Mouse (Mus musculus) spleen, postnatal 4 days (tissue): ENCODE measurements around the gene Pgls.
A peak's percentile ranks its signal among the peaks of the same experiment; 100 is the strongest.

ENCODE experiments used
- DNase-seq, 2 experiments: peaks; one replicate each; pipeline ENCODE4 v3.0.0; 2022; ENCODE audit warnings: low spot score in 2 of 2

Pgls gene

DNA sequence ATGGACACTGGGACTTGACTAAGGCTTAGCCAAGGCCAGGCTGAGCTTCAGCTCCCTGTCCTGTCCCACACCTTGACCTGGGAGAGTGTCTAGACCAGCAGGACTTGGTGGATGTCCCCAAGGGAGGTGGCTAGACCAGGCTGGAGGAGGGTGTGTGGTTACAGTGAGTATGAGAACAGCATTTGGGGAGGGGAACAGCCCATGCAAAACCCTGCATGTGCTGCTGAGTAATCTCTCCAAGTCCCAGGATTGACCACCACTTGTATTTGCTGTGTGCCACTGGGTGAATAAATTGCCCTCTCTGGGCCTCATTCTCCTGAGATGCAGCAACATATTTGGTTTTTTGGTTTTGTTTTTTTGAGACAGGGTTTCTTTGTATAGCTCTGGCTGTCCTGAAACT is 6.4 kb downstream of the Pgls start:
- DNase-seq: no peak

DNA sequence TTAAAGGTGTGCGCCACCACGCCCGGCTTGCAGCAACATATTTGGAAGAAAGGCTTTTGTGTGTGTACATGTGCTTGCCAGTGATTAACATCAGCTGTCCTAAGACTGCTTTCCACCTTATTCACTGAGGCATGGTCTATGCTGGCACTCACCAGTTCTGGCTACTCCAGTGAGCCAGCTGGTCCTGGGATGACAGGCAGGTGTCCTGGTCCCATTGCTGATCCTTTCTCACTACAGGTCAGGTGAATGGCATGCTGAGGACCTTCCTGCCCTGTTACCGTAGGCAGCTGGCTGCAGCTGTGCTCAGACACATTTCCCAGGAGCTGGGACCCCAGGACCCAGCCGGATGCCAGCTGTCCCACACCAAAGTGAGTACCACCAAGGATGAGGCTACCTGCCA is 6.9 kb downstream of the Pgls start:
- no peak for DNase-seq

DNA sequence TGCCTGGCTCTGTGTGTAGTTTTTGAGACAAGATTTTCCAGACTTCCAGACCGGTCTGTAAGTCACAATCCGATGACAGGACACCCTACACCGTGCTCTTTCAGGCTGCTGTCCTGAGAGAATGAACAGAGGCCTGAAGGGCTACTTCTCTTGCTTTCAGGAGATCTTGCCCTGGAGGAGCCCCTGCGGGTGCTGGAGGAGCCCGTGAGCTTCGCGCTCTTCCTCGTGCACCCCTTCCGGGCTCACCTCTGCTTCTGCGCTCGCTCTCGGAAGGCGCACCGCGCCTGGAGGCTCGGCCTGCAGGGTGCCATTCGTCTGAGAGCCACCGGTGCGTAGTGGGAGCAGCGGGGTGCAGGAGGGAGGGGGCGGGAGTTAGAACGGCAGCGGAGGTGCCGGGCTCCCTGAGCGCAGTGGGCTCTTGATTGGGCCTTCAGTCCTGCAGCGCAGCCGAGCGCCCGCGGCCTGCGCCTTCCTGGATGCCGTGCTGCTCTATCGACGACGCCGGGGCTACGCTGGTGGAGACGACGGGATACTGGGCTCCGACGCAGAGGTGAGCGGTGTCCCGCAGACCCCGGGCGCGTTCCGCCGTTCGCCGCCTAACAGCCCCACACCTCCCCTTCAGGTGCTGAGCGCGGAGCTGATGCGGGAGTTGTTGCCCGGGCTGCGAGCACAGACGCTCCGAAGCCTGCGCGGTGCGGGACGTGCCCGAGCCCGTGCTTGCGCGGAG is 10.1 kb downstream of the Pgls start:
- DNase-seq: no peak

DNA sequence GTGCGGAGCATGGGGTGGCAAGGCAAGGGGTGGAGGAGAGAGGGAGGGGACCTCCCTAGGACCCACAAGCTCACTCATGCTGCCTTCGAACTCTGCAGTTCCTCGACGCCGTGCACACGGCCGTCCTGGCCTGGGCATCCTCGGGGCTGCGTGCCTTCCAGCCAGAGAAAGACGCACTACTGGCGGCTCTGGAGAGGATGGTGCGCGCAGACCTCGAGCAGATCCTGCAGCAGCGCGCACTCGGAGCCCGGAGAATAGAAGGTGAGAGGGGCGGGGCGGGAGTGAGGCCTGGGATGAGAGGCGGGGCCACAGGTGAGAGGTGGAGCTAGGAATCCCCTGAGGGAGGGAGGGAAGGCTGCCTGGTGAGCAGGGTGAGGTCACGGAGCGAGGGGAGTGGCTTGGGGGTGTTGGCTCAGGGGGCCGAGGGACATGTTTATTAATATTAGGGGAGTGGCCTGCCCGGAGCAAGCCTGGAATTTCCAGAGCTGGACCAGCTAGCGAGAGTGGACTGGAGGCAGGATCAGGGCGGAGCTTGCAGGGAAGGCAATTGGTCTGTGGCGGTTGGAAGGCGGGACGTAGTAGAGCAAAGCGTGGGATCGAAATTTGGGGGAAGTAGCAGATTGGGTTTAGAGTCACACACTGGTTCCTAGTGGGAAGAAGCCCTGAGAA is 10.8 kb downstream of the Pgls start:
- DNase-seq: no peak

DNA sequence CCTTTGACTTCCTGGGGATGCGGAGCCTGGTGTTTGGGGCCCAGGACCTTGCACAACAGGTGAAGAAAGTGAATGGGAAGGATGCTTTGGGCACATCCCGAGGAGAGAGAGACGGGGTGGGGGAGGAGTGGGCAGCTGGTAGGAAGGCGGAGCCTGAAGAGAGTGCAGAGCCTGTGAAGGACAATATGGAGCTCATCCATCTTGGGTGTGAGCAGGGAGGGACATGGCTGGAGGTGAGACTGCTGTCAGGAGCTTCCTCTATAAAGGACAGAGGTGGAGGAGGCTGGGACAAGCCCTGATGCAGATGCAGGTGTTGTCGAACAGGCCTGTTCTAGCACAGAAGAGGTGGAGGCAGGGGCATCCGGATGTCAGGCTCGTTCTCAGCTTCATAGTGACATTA is 12.0 kb downstream of the Pgls start:
- no peak for DNase-seq

DNA sequence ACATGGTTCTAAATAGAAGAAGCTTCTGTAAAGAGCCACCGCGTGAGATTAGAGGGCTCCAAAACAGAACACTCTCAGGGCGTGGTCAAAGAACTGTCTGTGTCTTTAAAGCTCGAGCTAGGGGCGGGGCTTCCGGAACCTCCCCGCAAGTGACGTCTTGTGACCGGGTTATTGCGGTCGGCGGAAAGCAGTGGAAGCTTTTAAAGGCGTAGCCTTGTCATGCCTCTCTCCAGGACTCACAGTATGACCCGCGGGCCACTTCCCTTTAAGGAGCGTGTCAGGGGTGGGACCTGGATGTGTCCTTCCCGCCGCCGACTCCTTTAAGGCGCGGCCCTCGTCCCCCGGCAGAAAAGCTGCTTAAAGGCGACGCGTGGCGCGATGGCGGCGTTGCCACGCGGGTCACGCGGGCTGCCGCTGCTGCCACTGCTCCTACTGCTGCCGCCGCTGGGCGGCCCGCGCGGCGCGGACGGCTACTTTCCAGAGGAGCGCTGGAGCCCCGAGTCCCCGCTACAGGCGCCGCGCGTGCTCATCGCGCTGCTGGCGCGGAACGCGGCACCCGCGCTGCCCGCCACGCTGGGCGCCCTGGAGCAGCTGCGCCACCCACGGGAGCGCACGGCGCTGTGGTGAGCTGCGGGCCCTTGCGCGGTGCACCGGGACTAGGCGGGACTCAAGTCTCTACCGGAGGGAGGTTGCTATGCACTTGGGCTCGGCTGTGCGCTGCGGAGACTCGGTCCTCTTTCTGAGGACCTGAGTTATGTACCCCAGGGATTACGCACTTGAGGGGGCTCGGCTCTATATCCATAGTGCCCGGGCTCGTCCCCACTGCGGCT is 19.1 kb downstream of the Pgls start, which contains the start of gene Colgalt1:
Gene Colgalt1 (plus strand): TSS at position 177 of the 830 bp plus-strand sequence.
- DNase-seq: peak; percentile 96

DNA sequence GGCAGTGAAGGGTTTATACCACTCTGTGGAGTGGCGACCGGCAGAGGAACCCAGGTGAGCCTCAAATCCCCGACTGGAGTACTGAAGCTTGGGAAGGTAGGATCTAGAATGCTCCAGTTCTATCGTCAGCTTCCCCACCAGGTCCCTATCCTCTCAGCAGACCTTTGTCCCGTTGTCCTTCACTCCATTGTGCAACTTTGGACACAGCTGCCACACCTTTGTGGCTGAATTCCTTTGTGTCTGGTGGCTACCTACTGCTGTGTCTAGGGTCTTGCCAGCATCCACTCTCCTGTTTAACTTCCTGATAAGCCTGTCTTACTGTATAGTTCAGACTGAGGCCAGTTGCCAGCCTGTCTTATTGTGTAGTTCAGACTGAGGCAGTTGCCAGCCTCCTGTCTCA is 20.2 kb downstream of the Pgls start:
- DNase-seq: no peak

DNA sequence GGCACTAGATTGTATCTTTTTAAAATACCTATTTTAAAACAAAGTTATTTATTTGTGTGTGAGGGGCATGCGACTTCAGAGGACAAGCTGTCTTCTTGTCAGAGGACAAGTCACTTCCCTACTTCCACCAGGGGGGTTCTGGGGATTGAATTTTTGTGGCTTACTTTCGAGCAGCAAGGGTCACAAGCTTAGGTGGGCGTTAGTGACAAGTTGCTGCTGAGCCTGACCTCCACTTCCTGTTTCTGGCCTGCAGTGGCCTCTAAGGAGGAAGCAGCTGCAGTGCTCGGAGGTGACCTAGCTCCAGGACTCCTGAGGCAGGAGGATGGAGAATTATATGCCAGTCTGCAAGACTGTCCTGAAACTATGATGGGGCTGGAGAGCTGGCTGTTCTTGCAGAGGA is 21.4 kb downstream of the Pgls start:
- DNase-seq: no peak

DNA sequence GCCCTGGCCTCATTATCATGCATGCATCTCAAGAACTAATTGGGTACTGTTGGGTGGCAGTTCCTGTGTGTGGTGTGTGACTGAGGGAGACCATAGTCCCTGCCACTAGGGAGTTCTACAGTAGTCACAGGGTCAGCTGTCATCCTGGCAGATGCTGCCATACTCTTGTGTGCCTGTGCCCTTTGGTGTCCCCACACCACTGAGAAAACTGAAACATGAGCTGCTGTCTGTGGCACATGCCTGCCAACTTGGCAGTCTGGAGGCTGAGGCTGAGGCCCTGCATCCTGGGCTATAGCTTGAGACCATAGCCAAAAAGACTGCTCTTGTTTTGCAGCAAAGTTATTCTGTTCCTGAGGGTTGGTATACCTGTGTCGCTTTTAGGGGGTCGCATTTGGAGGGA is 27.8 kb downstream of the Pgls start:
- no peak for DNase-seq

DNA sequence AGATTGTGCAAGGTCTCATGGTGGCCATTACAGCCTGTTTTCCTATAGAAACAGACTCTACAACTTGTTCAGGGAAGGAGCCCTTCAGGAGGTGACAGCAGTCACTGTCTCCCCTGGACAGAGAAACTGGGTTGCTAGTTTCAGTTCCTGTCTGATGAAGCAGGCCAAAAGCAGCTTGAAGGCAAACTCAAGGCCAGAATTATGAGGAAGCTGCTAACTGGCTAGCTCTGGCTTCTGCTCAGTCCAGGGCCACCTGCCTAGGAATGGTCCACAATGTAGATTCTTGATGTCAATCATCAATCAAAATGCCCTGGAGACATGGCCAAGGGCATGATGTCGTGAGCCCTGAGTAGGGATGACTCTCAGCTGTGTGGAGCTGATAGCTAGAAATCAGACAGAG is 33.1 kb downstream of the Pgls start:
- no peak for DNase-seq

DNA sequence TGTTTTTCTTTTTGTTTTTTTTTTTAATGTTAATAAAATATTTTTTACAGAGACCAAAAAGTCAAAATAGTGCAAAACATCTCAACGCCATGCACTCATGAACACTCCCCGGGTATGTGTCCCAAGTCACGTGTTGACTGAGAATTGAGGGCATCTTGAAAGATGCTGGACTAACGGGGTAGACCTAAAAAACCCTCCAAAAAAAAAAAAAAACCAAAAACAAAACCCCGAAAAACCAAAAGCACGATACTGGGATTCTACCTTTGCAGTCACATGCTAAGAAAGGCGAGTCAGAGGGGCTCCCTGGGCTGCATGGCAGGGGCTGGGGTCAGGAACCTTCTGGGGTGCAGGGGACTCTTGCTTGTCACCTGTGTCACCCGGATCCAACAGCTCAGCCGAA is 34.8 kb downstream of the Pgls start:
- DNase-seq: no peak

DNA sequence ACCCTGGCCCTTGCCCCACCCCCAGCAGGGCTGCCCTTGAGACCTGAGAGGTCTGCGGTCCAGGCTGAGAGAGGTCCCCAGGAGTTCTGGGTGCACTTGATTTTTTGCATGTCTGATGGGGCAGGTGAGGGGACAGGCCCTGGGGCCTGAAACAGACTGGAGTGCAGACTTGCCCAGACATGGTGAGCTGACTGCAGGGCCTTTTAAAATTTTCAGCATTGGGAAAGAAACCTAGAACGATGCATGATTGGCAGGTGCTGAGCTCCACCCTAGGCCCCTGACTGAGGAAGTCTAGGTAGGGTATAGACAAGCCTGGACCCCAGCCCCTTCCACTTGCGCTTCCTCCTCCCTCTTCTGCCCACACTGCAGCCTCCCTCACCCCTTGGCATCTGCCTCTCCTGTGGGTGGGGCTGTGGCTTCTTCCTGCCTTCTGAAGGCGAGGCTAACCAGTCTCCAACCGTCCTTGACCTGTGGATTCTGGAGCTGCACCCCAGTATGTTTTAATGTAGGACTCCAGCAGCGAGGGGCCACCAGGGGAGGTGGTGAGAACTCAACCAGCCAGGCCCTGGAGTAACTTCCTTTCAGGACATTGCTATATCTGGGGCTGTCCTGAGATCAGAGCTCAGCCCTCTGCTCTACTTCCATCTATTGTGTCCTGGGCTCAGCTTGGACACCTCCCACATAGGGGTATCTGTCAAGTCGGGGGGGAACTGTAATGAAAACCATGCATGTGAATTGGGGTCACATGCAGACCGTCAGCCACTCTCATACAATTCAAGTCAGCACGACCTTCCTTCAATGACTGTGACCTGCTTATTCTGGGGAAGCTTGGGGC is 35.5 kb downstream of the Pgls start:
- DNase-seq: no peak

DNA sequence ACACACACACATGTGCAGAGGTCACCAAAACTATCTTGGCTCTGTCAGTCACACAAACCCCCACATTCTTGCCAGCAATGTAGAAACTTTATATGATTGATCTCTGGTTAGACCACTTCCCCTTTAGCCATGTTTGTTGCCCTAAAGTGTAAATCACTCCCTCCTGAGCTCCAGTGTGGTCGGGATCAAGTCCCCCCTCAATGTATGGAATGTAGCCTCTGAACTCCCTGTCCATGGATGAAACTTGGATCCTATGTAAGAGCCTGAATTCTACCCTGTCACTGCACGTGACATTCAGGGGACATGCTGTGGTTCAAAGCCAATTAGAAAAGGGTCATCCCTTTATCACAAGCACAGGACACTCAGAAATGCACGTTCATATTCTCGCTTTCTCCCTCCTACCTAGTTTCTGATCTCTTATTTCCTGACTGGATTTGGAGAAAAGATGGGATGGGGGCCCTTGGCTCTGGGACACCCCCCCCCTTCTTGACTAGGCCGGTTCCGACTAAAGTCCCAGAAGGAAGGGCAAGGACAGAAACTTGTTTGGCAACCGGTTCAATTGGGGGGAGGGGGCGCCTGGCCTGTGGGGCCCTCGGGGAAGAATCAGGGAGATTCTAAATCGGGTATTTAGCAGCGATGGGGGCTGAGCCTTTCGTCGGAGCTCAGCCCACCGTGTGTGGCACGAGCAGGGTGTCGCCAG is 36.6 kb downstream of the Pgls start:
- no peak for DNase-seq

DNA sequence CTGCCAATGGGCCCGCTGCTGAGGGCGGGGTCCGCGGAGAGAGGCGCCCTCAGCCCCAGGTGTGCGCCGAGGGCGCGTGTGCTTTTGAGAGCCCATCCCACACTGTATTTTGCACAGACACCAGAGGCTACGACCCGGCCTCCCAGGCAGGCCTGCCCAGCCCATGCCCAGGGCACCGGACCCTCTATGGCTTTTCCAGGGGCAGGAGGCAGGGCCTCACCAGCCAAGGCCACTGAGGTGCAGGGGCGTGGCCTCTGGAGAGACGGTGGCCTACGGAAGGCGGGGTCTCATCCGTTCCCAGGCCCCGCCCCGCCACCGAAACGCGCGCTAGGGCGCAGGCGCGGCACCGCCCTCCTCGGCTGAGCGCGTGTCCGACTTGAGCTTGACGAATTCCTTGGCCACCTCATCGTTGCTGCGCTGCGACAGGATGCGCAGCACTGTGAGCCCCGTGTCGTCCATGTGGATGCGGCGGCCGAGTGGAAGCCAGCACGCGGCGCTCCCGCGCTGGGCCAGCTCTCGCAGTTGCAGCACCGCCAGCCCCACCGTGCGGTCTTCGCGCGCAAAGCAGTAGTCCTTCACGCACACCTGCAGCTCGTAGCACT is 37.2 kb downstream of the Pgls start:
- DNase-seq: peak; percentile 91 to 96

DNA sequence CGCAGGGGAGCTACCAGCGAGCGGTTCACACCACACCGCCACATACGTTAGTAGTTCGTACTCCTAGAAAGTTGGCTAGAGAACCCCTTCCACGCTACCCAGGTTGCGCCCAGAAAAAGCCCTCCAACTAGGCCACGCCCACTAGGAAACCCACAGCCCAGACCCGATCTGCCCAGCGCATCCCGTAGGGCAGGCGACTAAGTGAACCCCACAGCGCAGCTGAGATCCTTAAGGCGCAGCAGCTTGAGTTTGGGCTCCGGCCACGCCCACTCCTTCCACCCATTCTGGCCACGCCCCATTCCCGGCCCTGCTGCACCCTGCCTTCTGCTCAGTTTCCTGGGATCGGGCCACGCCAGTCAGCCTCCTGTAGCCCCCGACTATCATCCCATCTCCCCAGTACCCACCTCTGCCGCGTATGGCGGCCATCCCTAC is 37.8 kb downstream of the Pgls start:
- DNase-seq: peak; percentile 47 to 76

DNA sequence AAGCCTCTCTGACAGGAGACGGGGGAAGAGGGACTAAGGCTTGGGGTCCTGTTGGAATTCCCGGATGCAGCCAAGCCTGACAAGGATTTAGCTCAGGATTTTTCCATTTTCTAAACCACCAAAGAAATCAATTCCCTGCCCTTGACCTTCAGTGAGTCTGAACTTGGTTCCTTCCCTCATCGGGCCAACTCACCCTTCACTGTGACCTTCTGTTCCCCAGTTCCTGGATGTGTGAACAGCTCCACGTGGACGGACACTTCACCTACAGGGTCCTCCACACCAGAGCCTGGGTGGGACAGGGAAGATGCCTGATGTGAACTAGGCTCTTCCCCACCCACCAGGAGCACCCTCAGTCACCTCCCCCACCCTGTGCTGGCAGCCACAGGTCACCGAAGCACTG is 38.8 kb downstream of the Pgls start:
- no peak for DNase-seq

DNA sequence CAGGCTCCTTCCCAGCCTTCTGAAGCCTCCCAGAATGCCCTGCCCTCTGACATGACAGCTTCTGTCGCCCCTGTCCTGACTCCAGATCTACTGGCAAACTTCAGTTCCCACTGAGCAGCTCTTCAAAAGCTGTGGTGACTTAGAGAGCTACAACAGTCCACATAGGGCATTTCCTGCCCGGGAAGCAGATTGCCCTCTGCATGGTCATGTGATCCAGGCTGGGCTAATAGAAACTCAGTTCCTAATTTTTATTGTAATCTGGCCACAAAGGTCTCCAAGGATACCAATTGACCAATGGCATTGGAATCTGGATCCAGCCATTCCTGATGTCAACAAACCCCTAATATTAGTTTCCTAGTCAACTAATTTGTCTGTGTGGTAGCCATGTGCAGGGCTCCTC is 39.9 kb downstream of the Pgls start:
- DNase-seq: no peak

DNA sequence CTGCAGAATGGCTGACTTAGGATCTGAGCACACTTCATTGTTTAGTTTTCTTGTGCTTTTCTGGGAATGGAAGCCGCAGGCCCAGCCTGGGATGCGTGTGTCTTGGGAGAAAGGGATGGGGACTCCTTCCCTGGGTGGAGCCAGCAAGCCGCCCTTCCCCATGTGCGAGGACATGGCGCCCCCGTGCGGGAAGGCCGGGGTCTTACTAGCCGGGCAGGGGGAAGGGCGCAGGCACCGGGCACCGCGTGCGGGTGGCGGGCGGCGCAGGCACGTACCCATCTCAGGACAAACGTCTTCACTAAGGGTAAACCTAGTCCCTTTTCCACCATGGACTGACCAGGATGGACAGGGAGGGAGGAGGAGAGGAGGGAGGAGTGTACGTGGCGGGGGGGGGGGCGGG is 41.2 kb downstream of the Pgls start:
- peak; percentile 77 to 91 for DNase-seq

DNA sequence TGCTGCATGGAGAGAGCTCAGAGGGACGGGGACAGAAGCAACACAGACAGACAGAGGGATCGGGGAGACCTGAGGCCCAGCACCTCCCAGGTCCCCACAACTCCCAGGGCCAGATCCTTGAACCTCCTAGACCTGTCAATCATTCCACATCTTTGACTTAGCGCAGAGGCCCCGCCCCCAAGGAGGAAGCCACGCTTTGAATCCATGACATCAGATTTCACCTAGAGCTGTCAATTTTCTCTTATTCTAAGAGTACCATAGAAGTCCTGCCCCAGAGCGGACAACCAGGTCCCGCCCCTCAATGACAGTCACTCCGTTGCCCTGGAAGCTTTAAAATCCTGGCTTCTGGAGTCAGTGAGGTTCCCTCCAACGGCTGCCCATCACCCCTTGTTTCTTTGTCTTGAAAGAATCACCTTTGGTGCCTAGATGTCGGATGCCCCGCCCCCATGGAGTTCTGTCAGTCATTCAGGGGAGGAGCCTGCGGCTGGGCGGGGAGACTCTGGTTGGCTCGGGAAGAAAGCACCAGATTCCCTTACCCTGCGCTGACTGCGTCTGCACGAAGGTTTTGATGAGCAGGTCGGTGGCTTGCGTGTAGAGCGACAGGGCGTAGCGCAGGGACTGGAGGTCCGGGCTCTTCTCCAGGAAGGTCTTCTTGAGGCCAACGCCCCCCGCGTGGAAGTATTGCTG is 42.1 kb downstream of the Pgls start:
- peak; percentile 68 to 79 for DNase-seq
